Mouse (Mus musculus) c-Kit-positive CD71-positive TER-119-positive erythroid progenitor cells, embryonic 14.5 days (primary cell): ENCODE results near the gene Dynlrb2.

ENCODE experiments used
- DNase-seq: peaks from one replicate; pipeline ENCODE4 v3.0.0-alpha.2; 2013; ENCODE audit warnings: low spot score

Gene Dynlrb2

DNA sequence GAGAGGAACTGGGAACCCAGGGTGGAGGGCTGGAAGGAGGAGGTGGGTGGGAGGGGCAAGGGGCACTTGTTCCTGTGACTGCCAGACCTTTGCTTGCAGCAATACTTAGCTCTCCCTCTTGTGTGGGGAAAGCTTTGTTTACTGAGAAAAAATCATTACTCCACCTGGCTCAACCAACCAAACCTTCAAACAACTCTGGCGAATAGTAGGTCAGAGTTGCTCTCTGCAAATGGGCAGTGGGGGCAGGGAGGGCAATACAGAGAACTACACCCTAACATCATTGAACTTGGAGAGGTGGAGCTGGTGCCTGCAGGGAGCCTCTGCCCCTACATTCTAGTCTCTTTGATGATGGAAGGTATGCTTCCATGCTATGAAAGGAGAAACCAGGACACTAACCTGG is 35.4 kb downstream of the Dynlrb2 start:
- no peak for DNase-seq

GRCm38 (mm10) chr8:116542842-116543241 is 38.1 kb downstream of the Dynlrb2 start:
- no peak for DNase-seq

DNA sequence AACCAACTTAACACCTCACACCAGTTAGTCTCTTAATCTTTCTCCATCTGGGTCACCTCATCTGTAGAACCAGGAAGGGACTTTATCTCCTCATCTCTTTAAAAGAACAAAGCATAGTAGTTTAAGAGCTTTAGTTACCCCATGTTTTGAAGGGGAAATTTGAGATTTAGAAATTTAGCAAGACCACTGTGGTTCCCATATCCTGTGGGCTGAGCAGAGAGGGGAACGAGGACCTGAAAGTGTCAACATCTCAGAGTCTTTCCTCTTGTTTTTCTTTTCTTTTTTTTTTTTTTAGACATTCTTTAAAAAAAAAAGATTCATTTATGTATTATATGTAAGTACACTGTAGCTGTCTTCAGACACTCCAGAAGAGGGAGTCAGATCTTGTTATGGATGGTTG is 38.6 kb downstream of the Dynlrb2 start:
- DNase-seq = no peak

- no peak for DNase-seq
Measured at GRCm38 (mm10) chr8:116552255-116552654, 47.5 kb downstream of the Dynlrb2 start.

GRCm38 (mm10) chr8:116552778-116553177 is 48.0 kb downstream of the Dynlrb2 start:
- DNase-seq = no peak
